Mouse (Mus musculus) monocyte, adult 59 days (primary cell): ENCODE results near the gene Fgd4. TPM values are rescaled to one million over a fixed set of nuclear protein-coding genes. Genes with fewer than 3 reads are reported as not detected.

ENCODE experiments used
- total RNA-seq, 2 experiments: library from RNA; stranded (reverse); gene quantifications; one replicate each; pipeline ENCODE4 v1.2.4; 2023

Gene Fgd4
- total RNA-seq = 100 to 1,000 TPM; 118 to 132 TPM

DNA sequence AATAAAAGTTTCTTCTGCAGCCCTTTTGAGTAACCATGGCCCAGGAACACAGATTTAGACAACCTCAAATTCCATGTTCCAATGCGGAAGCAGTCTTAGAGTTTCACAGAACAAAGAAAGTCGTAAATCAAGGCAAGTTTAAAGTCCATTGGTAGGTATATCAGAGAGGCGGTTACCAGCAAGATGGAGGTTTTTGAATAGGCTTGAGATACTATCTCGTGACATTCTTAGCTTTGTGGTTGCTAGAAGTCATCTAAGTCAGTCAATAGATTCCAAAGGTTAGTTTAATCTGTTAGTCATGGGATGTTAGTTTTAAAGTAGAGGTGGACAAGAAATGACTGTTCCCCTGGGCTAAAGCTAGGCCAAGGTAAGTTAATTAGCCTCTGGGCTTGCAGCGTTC, at the start of gene Fgd4:
Fgd4 (minus strand) TSS at position 89 of the 400 bp plus-strand sequence.

Other genes starting within 250 kb of the Fgd4 start
- 10 to 100 TPM; 39.4 to 43.7 TPM for gene Dnm1l, start 241.6 kb downstream of the Fgd4 start, total RNA-seq
- not detected for gene Olfr19, start 75.9 kb upstream of the Fgd4 start, total RNA-seq
- 1 to 10 TPM; 1.4 to 1.8 TPM for gene Spag6l, start 228.9 kb upstream of the Fgd4 start, total RNA-seq